In the genomic region with DNA sequence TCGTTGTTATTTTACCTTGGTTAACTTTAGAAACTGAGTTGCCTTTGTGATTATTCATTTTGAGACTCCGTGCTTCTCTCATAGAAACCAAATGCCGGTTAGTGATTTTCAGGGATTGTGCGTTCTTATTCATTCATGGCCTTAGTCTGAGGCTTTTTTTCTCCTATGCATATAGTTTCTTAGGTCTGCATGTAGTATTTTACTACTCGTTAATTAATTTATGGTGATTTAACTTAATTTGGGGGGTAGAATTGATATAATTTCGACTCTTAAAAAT, we compare ENCODE assay signal across 10 mouse cellular contexts. TPM values are rescaled to one million over a fixed set of nuclear protein-coding genes. Genes with fewer than 3 reads are reported as not detected.
A peak's percentile ranks its signal among the peaks of the same experiment; 100 is the strongest.
DNase-seq lines count a peak whose midpoint lies in the region; ATAC-seq and TF ChIP-seq lines count a peak whose summit lies in the region.
"Had no signal": no experiment of that assay in that cellular context is flagged by ENCODE, and none has a peak within 500 bp of the region (broad histone marks: within the 10 kb centered on the region; RNA-seq: fewer than 3 reads in every experiment).

No protein-coding gene starts in this region.

- TF ChIP-seq CTCF in layer of hippocampus, adult 2 months (conservative IDR thresholded peaks at IDR 0.05), result no peak

- no peak for DNase-seq in layer of hippocampus, adult 2 months (ENCODE audit: low spot score in 2 of 2)
- no peak for DNase-seq in layer of hippocampus, postnatal 14 days (ENCODE audit: low spot score in 2 of 2)
- DNase-seq in embryonic facial prominence, embryonic 14.5 days (ENCODE audit: low spot score), result no peak
- no peak for DNase-seq in layer of hippocampus, adult 9-11 months
- no peak for DNase-seq in embryo, embryonic 11 days
- DNase-seq in cerebellum, adult 9-10 months, result no peak

- peak overlapping the region; percentile 92 for H3K9ac ChIP-seq in embryonic facial prominence, embryonic 14.5 days (ENCODE audit: low read depth, low read length)
- peak overlapping the region; percentile 77 for H3K9ac ChIP-seq in intestine, embryonic 15.5 days
- H3K9ac ChIP-seq in neural tube, embryonic 12.5 days, result peak overlapping the region; percentile 94

- no peaks in the 10 kb centered on the region for H3K27me3 ChIP-seq in embryonic facial prominence, embryonic 14.5 days (replicated peaks; ENCODE audit: control insufficient read depth, insufficient read depth, low read length)
- H3K27me3 ChIP-seq in intestine, embryonic 15.5 days (replicated peaks), result no peaks in the 10 kb centered on the region
- no peaks in the 10 kb centered on the region for H3K27me3 ChIP-seq in neural tube, embryonic 12.5 days (replicated peaks)

- H3K4me3 ChIP-seq in layer of hippocampus, adult 2 months, result peak overlapping the region; percentile 89
- peak overlapping the region; percentile 67 for H3K4me3 ChIP-seq in embryonic facial prominence, embryonic 14.5 days (ENCODE audit: low read depth, low read length)
- H3K4me3 ChIP-seq in intestine, embryonic 15.5 days (replicated peaks), result peak overlapping the region; percentile 69
- peak overlapping the region; percentile 65 for H3K4me3 ChIP-seq in neural tube, embryonic 12.5 days

- no peaks in the 10 kb centered on the region for H3K36me3 ChIP-seq in embryonic facial prominence, embryonic 14.5 days (ENCODE audit: control insufficient read depth, insufficient read depth, low read length)
- no peaks in the 10 kb centered on the region for H3K36me3 ChIP-seq in intestine, embryonic 15.5 days
- H3K36me3 ChIP-seq in neural tube, embryonic 12.5 days, result no peaks in the 10 kb centered on the region

- peak overlapping the region; percentile 76 for H3K4me2 ChIP-seq in embryonic facial prominence, embryonic 14.5 days (ENCODE audit: low read depth, low read length)
- H3K4me2 ChIP-seq in intestine, embryonic 15.5 days (replicated peaks), result peak overlapping the region; percentile 68
- H3K4me2 ChIP-seq in neural tube, embryonic 12.5 days (replicated peaks), result peak overlapping the region; percentile 74

- peak overlapping the region; percentile 98 for H3K27ac ChIP-seq in layer of hippocampus, adult 2 months
- H3K27ac ChIP-seq in embryonic facial prominence, embryonic 14.5 days (replicated peaks; ENCODE audit: low read depth, low read length), result peak overlapping the region; percentile 99
- H3K27ac ChIP-seq in intestine, embryonic 15.5 days, result no peak overlapping the region
- 0 out of 2 replicates have a peak overlapping the region, but pooled peaks have one; percentile 98 for H3K27ac ChIP-seq in neural tube, embryonic 12.5 days

- no peaks in the 10 kb centered on the region for H3K9me3 ChIP-seq in embryonic facial prominence, embryonic 14.5 days (ENCODE audit: control insufficient read depth, low read length)
- H3K9me3 ChIP-seq in intestine, embryonic 15.5 days, result no peaks in the 10 kb centered on the region
- H3K9me3 ChIP-seq in neural tube, embryonic 12.5 days, result no peaks in the 10 kb centered on the region

- ATAC-seq in embryonic facial prominence, embryonic 14.5 days (ENCODE audit: low read depth), result no peak
- no peak for ATAC-seq in intestine, embryonic 15.5 days
- ATAC-seq in neural tube, embryonic 12.5 days (ENCODE audit: low FRiP score, low read depth), result no peak

- peaks cover 3% of the 10 kb centered on the region; the same call in 1 of the 2 replicates for H3K4me1 ChIP-seq in embryonic facial prominence, embryonic 14.5 days (ENCODE audit: control insufficient read depth, insufficient read depth, low read length)
- 0 out of 2 replicates have a peak, but pooled peaks cover 2% of the 10 kb centered on the region for H3K4me1 ChIP-seq in intestine, embryonic 15.5 days (replicated peaks)
- peaks cover 7% of the 10 kb centered on the region for H3K4me1 ChIP-seq in neural tube, embryonic 12.5 days

- 5% methylated on average over 6 of the region's 6 CpGs for WGBS in embryonic facial prominence, embryonic 14.5 days
- WGBS in intestine, embryonic 15.5 days, result 10% methylated on average over 6 of the region's 6 CpGs
- WGBS in neural tube, embryonic 12.5 days, result 3% methylated on average over 6 of the region's 6 CpGs

RNA-seq across cellular contexts. Expression of a gene that starts 1.4 kb away (rescaled TPM):
- total RNA-seq in layer of hippocampus, adult 2 months (2021), result 10 to 100 TPM; 31.3 to 33.8 TPM
- 10 to 100 TPM; 53.3 to 56.1 TPM for total RNA-seq in layer of hippocampus, postnatal 14 days (2021)
- 15.5 and 17.0 TPM in 2 replicates for polyA plus RNA-seq in embryonic facial prominence, embryonic 14.5 days (2014; fragmentation: Nextera tagmentation; extraction: Ambion mirVana)
- 7.0 and 7.9 TPM in 2 replicates for polyA plus RNA-seq in intestine, embryonic 15.5 days (2015; fragmentation: Nextera tagmentation; extraction: Ambion mirVana)
- 84.6 and 92.7 TPM in 2 replicates for polyA plus RNA-seq in neural tube, embryonic 12.5 days (2016; fragmentation: Nextera tagmentation; extraction: Ambion mirVana)

RNA-seq across cellular contexts. Expression of a gene that starts 49.6 kb away (rescaled TPM):
- 1 to 10 TPM in 1 of 2 experiments, not detected in 1; 3.2 TPM for total RNA-seq in layer of hippocampus, adult 2 months (2021)
- 1 to 10 TPM in 1 of 2 experiments, not detected in 1; 1.4 TPM for total RNA-seq in layer of hippocampus, postnatal 14 days (2021)
- polyA plus RNA-seq in embryonic facial prominence, embryonic 14.5 days (2014; fragmentation: Nextera tagmentation; extraction: Ambion mirVana), result not detected in 2 replicates
- not detected in 2 replicates for polyA plus RNA-seq in intestine, embryonic 15.5 days (2015; fragmentation: Nextera tagmentation; extraction: Ambion mirVana)
- not detected in 2 replicates for polyA plus RNA-seq in neural tube, embryonic 12.5 days (2016; fragmentation: Nextera tagmentation; extraction: Ambion mirVana)
- total RNA-seq: neutrophil, adult 5-6 weeks had no signal

RNA-seq across cellular contexts. Expression of a gene that starts 49.6 kb away (rescaled TPM):
- total RNA-seq in layer of hippocampus, adult 2 months (2021), result not detected
- total RNA-seq in layer of hippocampus, postnatal 14 days (2021), result not detected
- not detected in 2 replicates for polyA plus RNA-seq in embryonic facial prominence, embryonic 14.5 days (2014; fragmentation: Nextera tagmentation; extraction: Ambion mirVana)
- not detected in 2 replicates for polyA plus RNA-seq in intestine, embryonic 15.5 days (2015; fragmentation: Nextera tagmentation; extraction: Ambion mirVana)
- not detected in 2 replicates for polyA plus RNA-seq in neural tube, embryonic 12.5 days (2016; fragmentation: Nextera tagmentation; extraction: Ambion mirVana)
- total RNA-seq: gastrocnemius, adult 8-10 months; neutrophil, adult 5-6 weeks had no signal

RNA-seq across cellular contexts. Expression of a gene that starts 55.4 kb away (rescaled TPM):
- total RNA-seq in layer of hippocampus, adult 2 months (2021), result under 1 TPM in 1 of 2 experiments, not detected in 1; 0.33 TPM
- not detected for total RNA-seq in layer of hippocampus, postnatal 14 days (2021)
- polyA plus RNA-seq in embryonic facial prominence, embryonic 14.5 days (2014; fragmentation: Nextera tagmentation; extraction: Ambion mirVana), result 1.7 and 4.0 TPM in 2 replicates
- 35.7 and 43.6 TPM in 2 replicates for polyA plus RNA-seq in intestine, embryonic 15.5 days (2015; fragmentation: Nextera tagmentation; extraction: Ambion mirVana)
- 0.09 TPM in 1 of 2 replicates, not detected in the other for polyA plus RNA-seq in neural tube, embryonic 12.5 days (2016; fragmentation: Nextera tagmentation; extraction: Ambion mirVana)
- total RNA-seq: gastrocnemius, adult 8-10 months had no signal
